Mouse (Mus musculus): Measurements from ENCODE around the gene Draxin. TPM values are rescaled to one million over a fixed set of nuclear protein-coding genes. Genes with fewer than 3 reads are reported as not detected.

Gene Draxin
- polyA plus RNA-seq, 1 experiment from 2014 or later = 16.1 TPM

DNA sequence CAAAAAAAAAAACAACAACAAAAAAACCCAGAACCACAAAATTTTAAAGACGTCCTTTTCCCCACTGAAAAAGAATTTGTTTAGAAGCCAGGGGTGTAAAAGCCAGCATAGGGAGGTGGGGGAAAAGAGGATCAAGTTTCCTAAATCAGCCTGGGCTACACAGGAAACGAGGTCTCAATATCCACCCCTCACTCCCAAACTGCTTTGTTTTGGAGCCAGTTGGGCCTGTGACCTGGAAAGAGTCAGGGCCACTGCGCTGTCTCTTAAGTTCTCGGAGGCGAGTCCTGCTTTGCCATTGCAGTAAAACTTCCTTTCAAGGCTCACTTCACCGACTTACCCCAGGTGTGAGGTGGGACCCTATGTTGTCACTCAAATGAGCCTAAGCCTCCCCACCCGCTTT, 19.7 kb upstream of the Draxin start:
- Histone ChIP-seq H3K4me1 (replicated peaks) (peaks cover 8% of the 10 kb centered on the region), H3K4me3 (no peak overlapping the region), H3K27me3 (no peaks in the 10 kb centered on the region), H3K9ac (0 out of 2 replicates have a peak overlapping the region, but pooled peaks have one; percentile 9), H3K9me3 (no peaks in the 10 kb centered on the region), H3K4me2 (no peak overlapping the region), H3K36me3 (peaks cover 33% of the 10 kb centered on the region), H3K27ac (replicated peaks) (no peak overlapping the region)
- no peak for ATAC-seq (ENCODE audit: low FRiP score, low read depth)
- 70% methylated on average over 7 of the region's 7 CpGs for WGBS

DNA sequence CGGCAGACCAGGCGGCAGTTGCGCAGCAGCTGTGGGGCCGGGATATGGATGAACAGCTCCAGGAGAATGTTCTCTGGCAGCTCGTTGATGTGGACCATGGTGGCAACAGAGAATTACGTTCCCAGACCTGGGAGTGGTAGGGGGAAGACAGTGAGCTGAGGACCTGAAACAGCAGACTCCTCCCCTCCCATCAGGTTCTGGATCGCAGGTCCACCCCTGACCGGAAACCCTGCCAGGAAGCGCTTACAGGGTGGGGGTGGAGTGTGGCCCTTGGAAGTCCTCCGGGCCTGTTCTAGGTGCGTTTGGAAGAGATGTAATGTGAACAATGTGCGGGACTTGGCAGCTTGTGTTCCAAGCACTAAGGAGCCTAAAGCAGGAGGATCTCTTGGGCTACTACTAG, 19.0 kb upstream of the Draxin start:
- peaks cover 35% of the 10 kb centered on the region for H3K36me3 ChIP-seq
- H3K27ac ChIP-seq (replicated peaks) = no peak overlapping the region

DNA sequence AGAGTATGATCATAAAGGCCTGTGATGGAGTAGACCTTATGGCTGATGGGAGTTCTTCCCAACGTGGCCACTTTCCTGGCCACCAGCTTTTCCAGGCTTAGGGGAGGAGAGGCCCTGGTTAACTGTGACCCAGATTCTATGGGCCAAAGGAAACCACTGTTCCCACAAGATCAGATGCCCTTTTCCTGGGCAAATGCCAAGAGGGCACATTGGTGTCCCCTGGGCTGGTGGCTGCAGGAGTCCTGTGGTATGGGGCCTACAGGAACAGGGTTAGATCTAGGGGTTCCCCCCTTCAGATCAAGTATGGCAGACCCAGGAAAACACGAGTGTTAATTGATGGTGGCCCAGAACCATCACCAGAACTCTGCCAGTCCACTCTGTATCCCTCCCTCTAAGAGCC, 17.2 kb upstream of the Draxin start:
- 91% methylated on average over 2 of the region's 2 CpGs for WGBS
- Histone ChIP-seq H3K4me3 (no peak overlapping the region), H3K9ac (no peak overlapping the region), H3K4me1 (replicated peaks) (peaks cover 15% of the 10 kb centered on the region), H3K36me3 (peaks cover 20% of the 10 kb centered on the region), H3K27ac (replicated peaks) (no peak overlapping the region), H3K4me2 (no peak overlapping the region), H3K27me3 (no peaks in the 10 kb centered on the region), H3K9me3 (no peaks in the 10 kb centered on the region)
- ATAC-seq (ENCODE audit: low FRiP score, low read depth) = no peak

More for the DNA sequence above, 19.0 kb upstream of the Draxin start:
- H3K4me1 ChIP-seq (replicated peaks) = peaks cover 8% of the 10 kb centered on the region
- H3K9me3 ChIP-seq = no peaks in the 10 kb centered on the region
- WGBS = 70% methylated on average over 12 of the region's 12 CpGs
- no peak overlapping the region for H3K4me3 ChIP-seq
- H3K4me2 ChIP-seq = no peak overlapping the region
- no peak overlapping the region for H3K9ac ChIP-seq
- H3K27me3 ChIP-seq = no peaks in the 10 kb centered on the region
- no peak for ATAC-seq (ENCODE audit: low FRiP score, low read depth)

DNA sequence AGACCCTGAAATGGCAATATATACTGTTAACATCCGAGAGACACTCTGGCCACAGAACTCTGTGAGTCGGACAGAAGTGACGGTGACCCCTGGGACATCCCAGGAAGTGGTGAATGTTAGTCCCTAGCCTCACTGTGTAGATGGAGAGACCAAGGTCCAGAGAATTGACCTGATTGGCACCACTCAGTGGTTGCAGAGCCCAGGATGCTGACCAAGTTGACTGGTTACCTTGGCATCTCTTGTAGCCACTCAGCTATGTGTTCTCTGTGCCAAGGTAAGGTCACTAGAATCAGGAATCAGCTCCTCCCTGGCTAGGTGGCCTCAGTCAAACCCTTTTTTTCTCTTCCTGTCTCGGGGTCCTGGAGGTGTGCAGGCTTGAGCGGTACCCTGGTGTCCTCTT, 13.2 kb upstream of the Draxin start:
- ATAC-seq (ENCODE audit: low FRiP score, low read depth) = no peak
- no peaks in the 10 kb centered on the region for H3K9me3 ChIP-seq
- peaks cover 24% of the 10 kb centered on the region for H3K4me1 ChIP-seq (replicated peaks)
- no peak overlapping the region for H3K4me2 ChIP-seq
- H3K4me3 ChIP-seq = no peak overlapping the region
- H3K27me3 ChIP-seq = no peaks in the 10 kb centered on the region
- no peak overlapping the region for H3K9ac ChIP-seq
- peaks cover 20% of the 10 kb centered on the region for H3K36me3 ChIP-seq
- WGBS = 91% methylated on average over 5 of the region's 5 CpGs
- no peak overlapping the region for H3K27ac ChIP-seq (replicated peaks)

DNA sequence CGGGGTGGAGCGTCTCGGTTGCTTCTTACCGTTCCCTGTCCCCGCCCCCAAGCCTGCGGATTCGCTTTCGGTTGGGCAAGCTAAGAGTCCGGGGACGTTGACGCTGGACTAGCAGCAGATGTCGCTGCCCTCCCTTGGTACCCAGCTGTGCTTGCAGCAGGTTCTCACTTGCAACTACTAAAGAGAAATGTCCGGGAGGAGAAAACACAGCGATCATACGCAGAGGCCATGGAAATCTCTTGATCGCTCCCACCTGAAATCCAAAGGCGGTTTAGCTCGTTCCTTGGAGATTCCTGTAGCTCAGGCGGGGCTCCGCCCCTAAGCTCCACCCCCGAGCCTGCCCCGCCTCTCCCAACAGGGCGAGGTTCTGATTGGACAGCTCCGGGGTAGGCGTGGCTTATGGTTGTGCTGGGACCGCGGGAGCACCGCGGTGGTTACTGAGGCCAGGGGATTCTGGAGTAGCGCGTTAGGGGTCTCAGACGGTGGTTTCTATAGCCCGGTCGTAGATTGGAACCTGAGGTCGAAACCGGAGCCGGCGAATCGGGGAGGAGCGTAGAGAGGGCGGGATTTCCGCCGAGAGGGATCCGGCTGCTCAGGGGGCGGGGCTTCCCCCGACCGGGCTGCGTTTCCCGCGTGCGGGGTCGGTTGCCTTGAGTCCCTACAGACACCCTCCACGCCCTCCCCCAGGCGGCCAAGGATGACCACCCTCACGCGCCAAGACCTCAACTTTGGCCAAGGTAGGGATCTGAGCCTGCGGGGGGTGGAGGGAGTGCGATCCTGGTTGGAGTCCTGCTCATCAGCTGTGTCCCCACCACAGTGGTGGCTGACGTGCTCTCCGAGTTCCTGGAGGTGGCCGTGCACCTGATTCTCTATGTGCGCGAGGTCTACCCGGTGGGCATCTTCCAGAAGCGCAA, 9.9 kb upstream of the Draxin start:
- peak overlapping the region; percentile 92 for H3K4me2 ChIP-seq
- ATAC-seq (ENCODE audit: low FRiP score, low read depth) = peak; percentile 95
- peaks cover 4% of the 10 kb centered on the region for H3K36me3 ChIP-seq
- WGBS = under 1% methylated on average over 65 of the region's 65 CpGs
- peak overlapping the region; percentile 68 for H3K9ac ChIP-seq
- peak overlapping the region; percentile 84 for H3K4me3 ChIP-seq
- H3K9me3 ChIP-seq = no peaks in the 10 kb centered on the region
- peak overlapping the region; percentile 91 for H3K27ac ChIP-seq (replicated peaks)
- peaks cover 30% of the 10 kb centered on the region for H3K4me1 ChIP-seq (replicated peaks)
- H3K27me3 ChIP-seq = no peaks in the 10 kb centered on the region

DNA sequence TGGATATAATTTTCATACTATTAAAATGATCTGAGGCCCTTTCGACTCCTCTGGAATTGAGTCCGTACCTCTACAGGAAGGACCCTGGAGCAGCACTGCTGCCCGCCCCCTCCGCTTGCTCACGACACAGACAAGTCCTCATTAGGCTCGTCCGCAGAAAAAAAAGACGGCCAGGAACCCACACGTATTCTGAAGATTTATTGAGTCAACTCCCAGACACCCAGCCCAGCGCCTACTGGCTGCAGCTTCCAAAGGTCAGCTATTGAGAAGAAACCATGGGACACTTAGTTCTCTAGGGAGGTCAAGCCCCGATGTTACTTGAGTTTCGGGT, 9.2 kb upstream of the Draxin start:
- H3K36me3 ChIP-seq = peaks cover under 1% of the 10 kb centered on the region; the same call in 1 of the 2 replicates
- H3K4me3 ChIP-seq = peak overlapping the region; percentile 84
- ATAC-seq (ENCODE audit: low FRiP score, low read depth) = peak; percentile 6; the same call in 1 of the 2 replicates
- peak overlapping the region; percentile 92 for H3K4me2 ChIP-seq
- H3K9ac ChIP-seq = peak overlapping the region; percentile 68
- H3K27me3 ChIP-seq = no peaks in the 10 kb centered on the region
- WGBS = under 1% methylated on average over 12 of the region's 12 CpGs
- peaks cover 30% of the 10 kb centered on the region for H3K4me1 ChIP-seq (replicated peaks)
- H3K27ac ChIP-seq (replicated peaks) = peak overlapping the region; percentile 91
- no peaks in the 10 kb centered on the region for H3K9me3 ChIP-seq

DNA sequence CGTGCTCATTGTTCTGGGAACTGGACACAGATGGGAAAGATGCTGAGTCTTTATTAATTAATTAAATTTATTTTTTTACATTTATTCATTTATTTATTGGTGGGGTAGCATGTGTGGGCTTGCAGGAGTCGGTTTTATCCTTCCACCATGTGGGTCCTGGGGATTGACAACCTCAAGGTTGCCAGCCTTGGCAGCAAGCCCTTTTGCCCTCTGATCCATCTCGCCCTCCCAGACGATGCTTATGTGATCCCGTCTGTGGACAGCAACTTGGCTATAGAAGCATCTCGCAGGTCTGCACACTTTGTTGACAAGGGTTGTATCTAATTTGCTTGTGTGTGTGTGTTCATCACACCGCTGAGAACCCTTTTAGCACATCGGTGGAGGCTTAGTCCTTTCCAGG, 7.0 kb upstream of the Draxin start:
- Histone ChIP-seq H3K4me2 (no peak overlapping the region), H3K4me3 (no peak overlapping the region), H3K9me3 (no peaks in the 10 kb centered on the region), H3K27ac (replicated peaks) (no peak overlapping the region), H3K27me3 (no peaks in the 10 kb centered on the region), H3K36me3 (no peaks in the 10 kb centered on the region), H3K9ac (no peak overlapping the region), H3K4me1 (replicated peaks) (peaks cover 29% of the 10 kb centered on the region)
- ATAC-seq (ENCODE audit: low FRiP score, low read depth) = no peak
- 54% methylated on average over 8 of the region's 8 CpGs for WGBS

DNA sequence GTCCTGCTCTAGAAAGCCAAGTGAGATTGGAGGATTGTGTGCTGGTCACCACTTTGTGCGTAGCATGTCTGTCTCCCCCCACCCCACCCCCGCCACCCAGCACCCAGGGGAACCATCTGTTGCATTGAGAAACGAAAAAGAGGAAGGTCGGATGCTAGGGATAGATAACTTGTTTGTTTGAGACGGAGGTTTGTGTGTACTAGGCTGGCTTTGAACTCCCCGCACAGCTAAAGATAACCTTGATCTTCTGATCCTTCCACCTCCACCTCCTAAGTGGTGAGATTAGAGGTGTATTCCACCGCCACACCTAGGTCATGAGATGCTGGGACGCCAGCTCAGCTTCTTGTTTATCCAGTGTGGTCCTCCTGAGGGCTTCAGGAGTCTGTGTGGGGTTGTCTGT, 4.5 kb upstream of the Draxin start:
- 79% methylated on average over 8 of the region's 8 CpGs for WGBS
- H3K4me2 ChIP-seq = no peak overlapping the region
- no peaks in the 10 kb centered on the region for H3K27me3 ChIP-seq
- H3K4me1 ChIP-seq (replicated peaks) = peaks cover 34% of the 10 kb centered on the region
- no peaks in the 10 kb centered on the region for H3K36me3 ChIP-seq
- ATAC-seq (ENCODE audit: low FRiP score, low read depth) = no peak
- no peak overlapping the region for H3K9ac ChIP-seq
- H3K9me3 ChIP-seq = no peaks in the 10 kb centered on the region
- no peak overlapping the region for H3K4me3 ChIP-seq
- H3K27ac ChIP-seq (replicated peaks) = no peak overlapping the region

DNA sequence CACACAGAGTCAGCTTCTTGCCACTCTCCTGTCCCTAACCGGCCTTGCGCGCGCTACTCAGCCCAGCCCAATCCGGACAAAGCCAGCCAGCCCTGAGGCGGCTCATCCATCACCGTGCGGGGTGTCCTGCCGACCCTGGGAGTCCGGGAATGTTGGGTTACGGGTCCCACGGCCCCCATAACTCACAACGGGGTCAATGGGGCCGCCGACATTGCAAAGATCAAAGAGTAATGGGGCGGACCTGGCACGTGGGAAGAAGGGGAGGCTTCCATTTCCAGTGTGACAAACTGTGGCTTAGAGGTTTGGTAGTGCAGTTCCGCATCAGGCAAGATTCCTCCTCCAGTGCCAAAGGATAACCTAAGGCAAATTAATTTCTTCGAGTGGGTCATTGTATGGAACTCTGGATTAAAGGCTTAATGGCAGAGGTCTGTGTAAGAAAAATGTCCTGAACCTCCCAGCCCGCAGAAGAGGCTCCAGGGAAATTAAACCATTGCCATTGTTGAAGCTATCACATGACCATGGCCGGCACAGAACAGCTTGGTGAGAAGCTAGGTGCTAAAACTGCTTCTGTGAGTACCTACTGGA, 1.1 kb upstream of the Draxin start:
- Histone ChIP-seq H3K4me3 (peak overlapping the region; percentile 87), H3K27me3 (no peaks in the 10 kb centered on the region), H3K4me1 (replicated peaks) (peaks cover 48% of the 10 kb centered on the region), H3K36me3 (no peaks in the 10 kb centered on the region), H3K9me3 (no peaks in the 10 kb centered on the region), H3K27ac (replicated peaks) (peak overlapping the region; percentile 97), H3K9ac (peak overlapping the region; percentile 92), H3K4me2 (peak overlapping the region; percentile 96)
- peak; percentile 41 for ATAC-seq (ENCODE audit: low FRiP score, low read depth)
- under 1% methylated on average over 21 of the region's 21 CpGs for WGBS

DNA sequence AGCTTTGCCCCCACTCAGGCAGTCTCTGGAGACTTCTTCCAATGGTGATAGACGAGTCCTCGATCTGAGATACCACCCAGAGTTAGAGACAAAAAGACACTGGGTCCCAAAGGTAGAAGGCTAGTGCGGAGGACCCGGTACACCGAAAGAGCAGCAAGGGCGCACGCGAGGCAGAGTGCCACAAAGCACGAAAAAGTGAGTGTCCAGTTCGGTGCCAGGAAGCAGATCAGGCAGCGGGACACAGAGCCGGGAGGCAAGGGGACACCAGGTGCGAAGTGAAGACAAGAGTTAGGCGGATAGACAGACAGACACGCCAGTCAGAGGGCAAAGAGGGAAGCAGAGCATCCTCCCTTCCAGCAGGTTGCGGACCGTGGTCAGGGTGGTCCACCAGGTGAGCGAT, 365 bp downstream of the Draxin start, which contains the start of gene Mad2l2:
Gene Mad2l2 (plus strand): TSS at position 252 of the 400 bp plus-strand sequence.
- peaks cover 55% of the 10 kb centered on the region for H3K4me1 ChIP-seq (replicated peaks)

DNA sequence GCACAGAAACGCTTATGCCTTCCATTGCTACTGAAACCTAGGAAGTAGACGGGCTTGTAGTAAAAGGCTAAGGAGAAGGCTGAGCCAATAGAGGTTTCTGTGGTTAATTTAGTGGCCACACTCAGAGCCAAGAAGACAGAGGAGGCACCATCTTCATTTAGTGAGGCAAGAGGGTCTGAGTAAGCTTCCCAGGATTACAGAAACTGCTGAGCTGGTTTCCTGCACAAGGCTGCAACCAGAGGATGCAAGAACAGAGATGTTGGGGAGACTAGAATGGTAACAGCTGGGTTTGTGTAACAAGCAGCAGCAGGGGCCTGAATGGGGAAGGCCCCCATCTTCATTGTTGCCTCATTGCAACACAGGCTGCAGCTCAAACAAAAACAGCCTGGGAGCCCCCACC, 1.8 kb downstream of the Draxin start:
- ATAC-seq (ENCODE audit: low FRiP score, low read depth) = no peak
- Histone ChIP-seq H3K4me3 (peak overlapping the region; percentile 87), H3K36me3 (no peaks in the 10 kb centered on the region), H3K27ac (replicated peaks) (peak overlapping the region; percentile 97), H3K9me3 (no peaks in the 10 kb centered on the region), H3K27me3 (no peaks in the 10 kb centered on the region), H3K4me2 (peak overlapping the region; percentile 96), H3K9ac (peak overlapping the region; percentile 92), H3K4me1 (replicated peaks) (peaks cover 67% of the 10 kb centered on the region)
- WGBS = 43% methylated on average over 2 of the region's 2 CpGs

More for the DNA sequence above, 365 bp downstream of the Draxin start, which contains the start of gene Mad2l2:
- WGBS = 1% methylated on average over 17 of the region's 18 CpGs
- peak within 1 kb of the TSS; percentile 92 for H3K9ac ChIP-seq
- H3K4me2 ChIP-seq = peak within 1 kb of the TSS; percentile 96
- no peaks in the 10 kb centered on the region for H3K27me3 ChIP-seq
- H3K36me3 ChIP-seq = no peaks in the 10 kb centered on the region
- H3K4me3 ChIP-seq = peak within 1 kb of the TSS; percentile 87
- no peaks in the 10 kb centered on the region for H3K9me3 ChIP-seq
- peak; percentile 4; the same call in 1 of the 2 replicates for ATAC-seq (ENCODE audit: low FRiP score, low read depth)
- H3K27ac ChIP-seq (replicated peaks) = peak within 1 kb of the TSS; percentile 97

DNA sequence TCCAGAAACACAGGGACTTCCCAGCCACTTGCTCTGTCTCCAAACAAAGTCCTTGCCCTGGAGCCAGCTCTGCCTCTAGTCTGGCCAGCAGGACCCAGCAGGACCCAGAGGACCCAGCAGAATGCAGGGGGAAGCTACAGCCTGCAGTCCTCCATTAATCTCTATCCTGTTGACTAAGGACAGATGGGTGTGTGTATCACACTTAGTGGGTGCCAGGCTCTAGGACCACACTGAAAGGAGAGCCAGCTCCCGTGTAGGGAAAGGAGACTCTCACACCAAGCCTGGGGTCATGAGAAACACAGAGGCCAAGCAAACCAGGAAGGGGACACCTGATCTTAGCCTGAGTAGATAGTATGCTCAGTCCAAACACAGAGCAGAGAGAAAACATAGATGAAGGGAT, 2.3 kb downstream of the Draxin start:
- Histone ChIP-seq H3K9ac (peak overlapping the region; percentile 92), H3K4me1 (replicated peaks) (peaks cover 71% of the 10 kb centered on the region), H3K4me2 (peak overlapping the region; percentile 96), H3K9me3 (no peaks in the 10 kb centered on the region), H3K36me3 (no peaks in the 10 kb centered on the region), H3K27me3 (no peaks in the 10 kb centered on the region), H3K4me3 (peak overlapping the region; percentile 87), H3K27ac (replicated peaks) (peak overlapping the region; percentile 97)
- no peak for ATAC-seq (ENCODE audit: low FRiP score, low read depth)
- WGBS = 43% methylated on average over 1 of the region's 1 CpGs
